Mouse (Mus musculus): ENCODE data around the gene H2-Eb2. TPM values are rescaled to one million over a fixed set of nuclear protein-coding genes. Genes with fewer than 3 reads are reported as not detected.

H2-Eb2 gene
- polyA plus RNA-seq, 1 experiment from 2014 or later, result not detected

- Histone ChIP-seq H3K4me2 (no peak overlapping the region), H3K9me3 (replicated peaks) (no peaks in the 10 kb centered on the region), H3K9ac (no peak overlapping the region), H3K27me3 (peaks cover 10% of the 10 kb centered on the region; the same call in 1 of the 2 replicates), H3K27ac (no peak overlapping the region), H3K36me3 (no peaks in the 10 kb centered on the region), H3K4me3 (no peak overlapping the region), H3K4me1 (replicated peaks) (no peaks in the 10 kb centered on the region)
- ATAC-seq (replicated peaks; ENCODE audit: insufficient number of reproducible peaks, insufficient read depth, low FRiP score, low read depth), result no peak
- 57% methylated on average over 2 of the region's 2 CpGs for WGBS
Measured at GRCm38 (mm10) chr17:34386656-34387055, 61.2 kb downstream of the H2-Eb2 start.

GRCm38 (mm10) chr17:34388513-34388912, 63.0 kb downstream of the H2-Eb2 start:
- H3K4me1 ChIP-seq (replicated peaks), result peaks cover 3% of the 10 kb centered on the region; the same call in 1 of the 2 replicates
- no peak overlapping the region for H3K27ac ChIP-seq
- no peak overlapping the region for H3K4me3 ChIP-seq
- 36% methylated on average over 4 of the region's 4 CpGs for WGBS
- no peak for ATAC-seq (replicated peaks; ENCODE audit: insufficient number of reproducible peaks, insufficient read depth, low FRiP score, low read depth)
- H3K36me3 ChIP-seq, result no peaks in the 10 kb centered on the region
- peaks cover 13% of the 10 kb centered on the region; the same call in 1 of the 2 replicates for H3K27me3 ChIP-seq
- no peak overlapping the region for H3K9ac ChIP-seq
- no peak overlapping the region for H3K4me2 ChIP-seq
- H3K9me3 ChIP-seq (replicated peaks), result no peaks in the 10 kb centered on the region

Other genes with a start within 250 kb of the H2-Eb2 start
- gene H2-Oa, start 233.3 kb upstream of the H2-Eb2 start, polyA plus RNA-seq (2015; fragmentation: Nextera tagmentation; extraction: Ambion mirVana), result 0.29 and 0.94 TPM in 2 replicates
- 6.0 and 13.6 TPM in 2 replicates for gene H2-DMa, start 206.1 kb upstream of the H2-Eb2 start, polyA plus RNA-seq (2015; fragmentation: Nextera tagmentation; extraction: Ambion mirVana)
- gene Brd2, start 203.0 kb upstream of the H2-Eb2 start, polyA plus RNA-seq (2015; fragmentation: Nextera tagmentation; extraction: Ambion mirVana), result 59.0 and 77.7 TPM in 2 replicates
- 0.69 and 2.5 TPM in 2 replicates for gene H2-DMb2, start 182.4 kb upstream of the H2-Eb2 start, polyA plus RNA-seq (2015; fragmentation: Nextera tagmentation; extraction: Ambion mirVana)
- gene H2-DMb1, start 172.6 kb upstream of the H2-Eb2 start, polyA plus RNA-seq (2015; fragmentation: Nextera tagmentation; extraction: Ambion mirVana), result 0.34 and 3.2 TPM in 2 replicates
- gene Tap1, start 138.1 kb upstream of the H2-Eb2 start, polyA plus RNA-seq (2015; fragmentation: Nextera tagmentation; extraction: Ambion mirVana), result 2.4 and 8.0 TPM in 2 replicates
- gene Psmb9, start 137.9 kb upstream of the H2-Eb2 start, polyA plus RNA-seq (2015; fragmentation: Nextera tagmentation; extraction: Ambion mirVana), result 3.1 and 22.4 TPM in 2 replicates
- 6.3 and 50.4 TPM in 2 replicates for gene Psmb8, start 127.9 kb upstream of the H2-Eb2 start, polyA plus RNA-seq (2015; fragmentation: Nextera tagmentation; extraction: Ambion mirVana)
- gene Tap2, start 122.1 kb upstream of the H2-Eb2 start, polyA plus RNA-seq (2015; fragmentation: Nextera tagmentation; extraction: Ambion mirVana), result 5.3 and 13.7 TPM in 2 replicates
- gene H2-Ob, start 86.8 kb upstream of the H2-Eb2 start, polyA plus RNA-seq (2015; fragmentation: Nextera tagmentation; extraction: Ambion mirVana), result 0.14 and 0.30 TPM in 2 replicates
- gene H2-Ab1, start 68.0 kb upstream of the H2-Eb2 start, polyA plus RNA-seq (2015; fragmentation: Nextera tagmentation; extraction: Ambion mirVana), result 16.2 and 120 TPM in 2 replicates
- gene H2-Aa, start 37.8 kb upstream of the H2-Eb2 start, polyA plus RNA-seq (2015; fragmentation: Nextera tagmentation; extraction: Ambion mirVana), result 5.9 and 42.6 TPM in 2 replicates
- gene H2-Eb1, start 19.8 kb upstream of the H2-Eb2 start, polyA plus RNA-seq (2015; fragmentation: Nextera tagmentation; extraction: Ambion mirVana), result 5.6 and 28.9 TPM in 2 replicates
- 0.09 TPM in 1 of 2 replicates, not detected in the other for gene Btnl2, start 29.2 kb downstream of the H2-Eb2 start, polyA plus RNA-seq (2015; fragmentation: Nextera tagmentation; extraction: Ambion mirVana)
- not detected in 2 replicates for gene Btnl1, start 51.5 kb downstream of the H2-Eb2 start, polyA plus RNA-seq (2015; fragmentation: Nextera tagmentation; extraction: Ambion mirVana)
- 0.20 TPM in 1 of 2 replicates, not detected in the other for gene BC051142, start 73.2 kb downstream of the H2-Eb2 start, polyA plus RNA-seq (2015; fragmentation: Nextera tagmentation; extraction: Ambion mirVana)
- not detected in 2 replicates for gene Btnl4, start 151.7 kb downstream of the H2-Eb2 start, polyA plus RNA-seq (2015; fragmentation: Nextera tagmentation; extraction: Ambion mirVana)
- gene Btnl6, start 191.7 kb downstream of the H2-Eb2 start, polyA plus RNA-seq (2015; fragmentation: Nextera tagmentation; extraction: Ambion mirVana), result not detected in 2 replicates
- 5.8 and 7.8 TPM in 2 replicates for gene Notch4, start 238.6 kb downstream of the H2-Eb2 start, polyA plus RNA-seq (2015; fragmentation: Nextera tagmentation; extraction: Ambion mirVana)

Data from heart, embryonic 15.5 days (tissue).